Mouse (Mus musculus) neural tube, embryonic 13.5 days (tissue): ENCODE measurements around the gene Fubp1. TPM values are rescaled to one million over a fixed set of nuclear protein-coding genes. Genes with fewer than 3 reads are reported as not detected.
A peak's percentile ranks its signal among the peaks of the same experiment; 100 is the strongest.

Experiments
- ATAC-seq: fragments of 200-750 bp; cut with Nextera tagmentation; 2 replicates; pipeline ENCODE4 v1.8.0; 2017; ENCODE audit warnings: low read depth, mild to moderate bottlenecking, moderate TSS enrichment, moderate library complexity
- H3K27ac ChIP-seq: fragments of 300-500 bp; sonication (generic); replicated peaks from 2 replicates; pipeline ENCODE4 v1.5.1; 2015; ENCODE audit warnings: moderate library complexity, mild to moderate bottlenecking, inconsistent platforms
- H3K27me3 ChIP-seq: fragments of 300-500 bp; sonication (generic); 2 replicates; pipeline ENCODE4 v1.6.1; 2015; ENCODE audit warnings: mild to moderate bottlenecking, inconsistent platforms
- H3K36me3 ChIP-seq: fragments of 300-500 bp; sonication (generic); 2 replicates; pipeline ENCODE4 v1.6.1; 2015; ENCODE audit warnings: mild to moderate bottlenecking, inconsistent platforms
- H3K4me1 ChIP-seq: fragments of 300-500 bp; sonication (generic); replicated peaks from 2 replicates; pipeline ENCODE4 v1.6.1; 2015; ENCODE audit warnings: inconsistent platforms
- H3K4me2 ChIP-seq: fragments of 300-500 bp; sonication (generic); 2 replicates; pipeline ENCODE4 v1.6.1; 2015; ENCODE audit warnings: inconsistent platforms, mild to moderate bottlenecking, moderate library complexity
- H3K4me3 ChIP-seq: fragments of 300-500 bp; sonication (generic); 2 replicates; pipeline ENCODE4 v1.5.1; 2015; ENCODE audit warnings: mild to moderate bottlenecking, inconsistent platforms
- H3K9ac ChIP-seq: fragments of 300-500 bp; sonication (generic); 2 replicates; pipeline ENCODE4 v1.6.1; 2015; ENCODE audit warnings: moderate library complexity, mild to moderate bottlenecking, inconsistent platforms
- H3K9me3 ChIP-seq: fragments of 300-500 bp; sonication (generic); 2 replicates; pipeline ENCODE4 v1.6.1; 2016; ENCODE audit warnings: inconsistent platforms
- WGBS: fragments of 180-500 bp; shearing (Covaris S2); methylation state at CpG from one replicate; pipeline ENCODE4 v1.1.7; 2015; 5-methylcytosine and 5-hydroxymethylcytosine counted together
- polyA plus RNA-seq: library from polyadenylated mRNA; unstranded; fragments of >200 nt; fragmentation: Nextera tagmentation; extraction: Ambion mirVana; gene quantifications from 2 replicates; pipeline ENCODE4 v1.2.1, GENCODE M21; 2015

Fubp1 gene
- polyA plus RNA-seq: 267 and 280 TPM in 2 replicates

DNA sequence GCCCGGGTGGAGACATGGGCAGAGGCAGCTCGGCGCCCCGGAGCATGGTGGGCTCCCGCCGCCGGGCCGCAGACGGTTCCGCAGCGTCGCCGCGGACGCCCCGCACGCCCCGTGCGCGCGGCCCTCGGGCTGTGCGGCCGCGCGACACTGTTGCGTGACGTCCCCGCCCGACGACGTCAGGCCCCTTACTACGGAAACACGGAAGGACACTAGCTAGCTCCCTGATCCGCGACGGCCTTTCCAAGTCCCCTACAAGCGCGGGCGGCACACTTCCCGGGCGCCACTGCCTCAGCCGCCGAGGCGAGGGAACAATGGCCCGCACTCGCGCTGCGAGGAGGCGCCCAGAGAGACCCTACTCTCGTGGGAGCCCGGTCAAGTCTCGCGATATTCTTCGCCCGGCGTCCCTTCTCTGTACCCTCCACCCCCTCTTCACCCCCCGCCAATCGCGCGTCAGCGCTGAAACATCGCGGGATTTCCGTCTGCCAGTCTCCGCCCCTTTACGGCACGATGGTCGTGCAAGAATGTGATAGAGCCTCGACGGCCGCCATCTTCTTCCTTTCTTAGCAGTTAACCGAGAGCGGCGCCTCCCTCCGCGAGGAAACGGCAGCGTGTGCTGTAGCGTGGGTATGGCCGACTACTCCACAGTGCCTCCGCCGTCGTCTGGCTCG lies at the start of gene Fubp1, which contains the start of gene Dnajb4:
Gene Fubp1 (plus strand): TSS at position 456 of the 668 bp plus-strand sequence.
Gene Dnajb4 (minus strand): TSS at position 336 of the 668 bp plus-strand sequence.
- peak; percentile 97 for ATAC-seq
- Histone ChIP-seq H3K9ac (peak within 1 kb of the TSS; percentile 99), H3K4me3 (peak within 1 kb of the TSS; percentile 90), H3K36me3 (no peaks in the 10 kb centered on the region), H3K27ac (peak within 1 kb of the TSS; percentile 100), H3K4me1 (peaks cover 41% of the 10 kb centered on the region), H3K27me3 (no peaks in the 10 kb centered on the region), H3K9me3 (no peaks in the 10 kb centered on the region), H3K4me2 (peak within 1 kb of the TSS; percentile 96)
- WGBS: under 1% methylated on average over 85 of the region's 85 CpGs

DNA sequence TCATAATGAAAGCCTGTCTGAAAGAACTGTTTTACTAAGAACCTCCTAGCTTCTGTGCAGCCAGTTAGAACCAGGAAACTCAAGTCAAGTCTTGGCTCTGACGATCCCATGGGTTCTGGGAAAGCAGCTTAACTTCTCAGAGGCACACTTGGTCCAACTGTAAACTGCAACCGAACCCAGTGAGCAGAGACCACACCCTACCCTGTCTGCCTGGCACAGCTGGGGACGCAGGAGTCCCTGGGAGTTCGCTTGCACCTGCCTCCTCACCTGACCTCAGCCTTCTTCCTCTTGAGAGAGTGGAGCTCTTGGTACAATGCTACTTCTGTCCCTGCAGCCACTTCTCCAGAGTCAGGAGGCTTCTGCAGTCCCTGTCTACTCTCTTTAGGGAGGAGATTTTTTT lies 49.6 kb upstream of the Fubp1 start:
- peaks cover 7% of the 10 kb centered on the region for H3K4me1 ChIP-seq
- H3K36me3 ChIP-seq: no peaks in the 10 kb centered on the region
- no peak overlapping the region for H3K4me2 ChIP-seq
- no peak for ATAC-seq
- 59% methylated on average over 4 of the region's 4 CpGs for WGBS
- H3K27ac ChIP-seq: no peak overlapping the region
- peaks cover 6% of the 10 kb centered on the region for H3K27me3 ChIP-seq
- no peak overlapping the region for H3K9ac ChIP-seq
- H3K9me3 ChIP-seq: no peaks in the 10 kb centered on the region
- H3K4me3 ChIP-seq: no peak overlapping the region

GRCm38 (mm10) chr3:152163320-152163719 lies 46.9 kb upstream of the Fubp1 start:
- 92% methylated on average over 8 of the region's 8 CpGs for WGBS
- Histone ChIP-seq H3K27ac (no peak overlapping the region), H3K4me1 (peaks cover 25% of the 10 kb centered on the region), H3K9ac (no peak overlapping the region), H3K9me3 (no peaks in the 10 kb centered on the region), H3K4me3 (no peak overlapping the region), H3K27me3 (peaks cover 12% of the 10 kb centered on the region), H3K4me2 (no peak overlapping the region), H3K36me3 (no peaks in the 10 kb centered on the region)
- no peak for ATAC-seq

DNA sequence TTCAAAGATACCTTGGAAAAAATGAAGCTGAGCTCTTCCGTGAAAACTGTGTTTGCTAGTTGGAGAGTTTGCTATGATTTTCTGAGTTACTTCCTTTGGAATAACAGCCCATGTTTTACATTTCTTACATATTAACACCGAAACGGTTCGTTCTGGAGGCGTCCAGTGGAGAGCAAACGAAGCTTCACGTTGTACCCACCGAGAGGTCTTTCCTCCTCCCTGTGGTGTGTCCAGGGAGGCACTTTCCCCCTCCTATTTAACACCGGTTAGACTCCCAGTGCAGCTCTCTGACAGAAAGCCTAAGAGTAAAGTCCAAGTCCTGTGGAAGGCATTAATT lies 45.2 kb upstream of the Fubp1 start:
- WGBS: 36% methylated on average over 9 of the region's 9 CpGs
- Histone ChIP-seq H3K4me3 (peak overlapping the region; percentile 58), H3K4me1 (peaks cover 25% of the 10 kb centered on the region), H3K27me3 (peaks cover 12% of the 10 kb centered on the region), H3K9ac (peak overlapping the region; percentile 82), H3K36me3 (no peaks in the 10 kb centered on the region), H3K9me3 (no peaks in the 10 kb centered on the region), H3K27ac (no peak overlapping the region), H3K4me2 (peak overlapping the region; percentile 95)
- peak; percentile 7; the same call in 1 of the 2 replicates for ATAC-seq

GRCm38 (mm10) chr3:152165351-152166098 lies 44.7 kb upstream of the Fubp1 start:
- Histone ChIP-seq H3K4me3 (peak overlapping the region; percentile 58), H3K36me3 (no peaks in the 10 kb centered on the region), H3K9me3 (no peaks in the 10 kb centered on the region), H3K4me1 (peaks cover 25% of the 10 kb centered on the region), H3K4me2 (peak overlapping the region; percentile 95), H3K27ac (peak overlapping the region; percentile 61), H3K27me3 (peaks cover 12% of the 10 kb centered on the region), H3K9ac (peak overlapping the region; percentile 82)
- peak; percentile 76 for ATAC-seq
- 1% methylated on average over 53 of the region's 53 CpGs for WGBS

- Histone ChIP-seq H3K27ac (peak within 1 kb of the TSS; percentile 61), H3K27me3 (peaks cover 12% of the 10 kb centered on the region), H3K4me1 (peaks cover 25% of the 10 kb centered on the region), H3K4me2 (peak within 1 kb of the TSS; percentile 95), H3K9ac (peak within 1 kb of the TSS; percentile 82), H3K4me3 (peak within 1 kb of the TSS; percentile 58), H3K9me3 (no peaks in the 10 kb centered on the region), H3K36me3 (no peaks in the 10 kb centered on the region)
- WGBS: 6% methylated on average over 10 of the region's 10 CpGs
- peak; percentile 69 for ATAC-seq
Measured at GRCm38 (mm10) chr3:152166099-152166423, 44.2 kb upstream of the Fubp1 start, which contains the start of gene Gipc2. Gene Gipc2 (minus strand): TSS chr3:152166230.

DNA sequence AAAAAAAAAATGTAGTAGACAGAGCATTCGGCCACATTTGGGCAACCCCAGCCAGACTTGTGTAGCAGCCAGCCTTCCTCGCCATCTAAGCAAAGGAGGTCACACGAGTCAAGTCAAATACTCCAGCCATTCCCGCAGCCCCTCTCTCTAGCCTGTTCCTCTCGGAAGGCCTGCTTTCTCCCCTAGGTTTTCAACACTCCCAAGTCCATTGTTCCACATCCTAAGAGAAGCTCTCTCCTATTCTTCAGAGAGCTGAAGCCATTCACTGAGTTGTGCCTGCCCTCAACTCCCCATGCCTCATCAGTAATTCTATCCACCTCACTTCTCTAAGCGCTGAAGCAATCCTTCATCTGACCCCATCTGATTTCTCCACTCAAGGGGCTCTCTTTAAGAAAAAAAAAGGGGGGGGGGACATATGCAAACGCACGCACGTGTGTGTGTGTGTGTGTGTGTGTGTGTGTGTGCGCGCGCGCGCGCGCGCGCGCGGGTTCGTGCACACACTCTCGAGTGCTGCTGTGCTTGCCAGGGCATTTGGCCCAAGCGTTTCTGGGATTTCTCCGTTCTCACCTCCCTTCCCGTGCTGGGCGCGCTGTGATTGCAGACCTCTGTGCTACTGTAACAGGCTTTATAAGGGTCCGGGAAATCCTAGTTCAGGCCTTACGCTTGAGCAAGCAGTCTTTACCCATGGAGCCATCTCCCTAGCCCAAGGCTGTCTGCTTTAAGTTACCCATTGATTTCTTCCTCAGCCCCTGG lies 43.3 kb upstream of the Fubp1 start:
- Histone ChIP-seq H3K36me3 (no peaks in the 10 kb centered on the region), H3K27ac (peak overlapping the region; percentile 61), H3K27me3 (peaks cover 12% of the 10 kb centered on the region), H3K4me3 (peak overlapping the region; percentile 58), H3K9me3 (no peaks in the 10 kb centered on the region), H3K4me1 (peaks cover 25% of the 10 kb centered on the region), H3K9ac (peak overlapping the region; percentile 82), H3K4me2 (peak overlapping the region; percentile 95)
- 7% methylated on average over 29 of the region's 29 CpGs for WGBS
- ATAC-seq: peak; percentile 52

DNA sequence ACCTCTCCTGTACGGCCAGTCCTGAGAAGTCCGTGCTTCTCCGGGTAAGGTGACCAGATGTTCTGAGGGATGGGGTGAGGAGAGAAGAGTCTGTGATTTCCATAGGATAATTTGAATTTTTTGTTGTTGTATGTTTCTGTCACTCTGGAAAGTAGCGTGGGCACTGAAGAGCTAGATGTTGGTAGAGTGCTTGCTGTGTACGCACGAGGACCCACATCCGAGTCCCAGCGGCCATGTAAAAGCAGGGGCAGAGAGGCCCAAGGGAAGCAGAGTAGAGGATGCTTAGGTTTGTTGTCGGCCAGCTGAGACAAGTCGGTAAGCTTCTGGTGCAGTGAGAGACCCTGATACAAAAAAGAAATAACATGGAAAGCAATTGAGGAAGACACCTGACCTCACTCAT lies 42.2 kb upstream of the Fubp1 start:
- Histone ChIP-seq H3K4me1 (peaks cover 25% of the 10 kb centered on the region), H3K27me3 (peaks cover 12% of the 10 kb centered on the region), H3K4me2 (no peak overlapping the region), H3K9ac (no peak overlapping the region), H3K4me3 (no peak overlapping the region), H3K36me3 (no peaks in the 10 kb centered on the region), H3K9me3 (no peaks in the 10 kb centered on the region), H3K27ac (no peak overlapping the region)
- no peak for ATAC-seq
- WGBS: 90% methylated on average over 10 of the region's 10 CpGs

DNA sequence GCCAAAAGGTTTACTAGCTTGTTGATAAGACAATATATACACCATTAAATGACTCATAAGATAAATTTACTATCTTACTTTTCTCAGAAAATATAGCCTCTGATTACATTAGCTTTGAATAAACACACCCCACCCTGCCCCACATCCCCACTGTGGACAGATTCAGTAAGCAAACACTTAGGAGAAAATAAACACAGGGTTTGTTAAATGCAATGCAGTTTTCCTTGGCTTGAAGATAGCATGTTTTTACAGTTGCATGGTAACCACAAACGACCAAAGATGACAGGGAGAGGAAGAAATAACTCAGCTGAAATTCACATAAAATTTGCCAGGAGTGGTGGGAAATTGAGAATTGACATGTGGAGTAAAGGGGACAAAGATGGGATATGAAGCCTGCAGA lies 39.8 kb upstream of the Fubp1 start:
- Histone ChIP-seq H3K27ac (no peak overlapping the region), H3K9me3 (no peaks in the 10 kb centered on the region), H3K4me2 (no peak overlapping the region), H3K4me3 (no peak overlapping the region), H3K4me1 (peaks cover 20% of the 10 kb centered on the region), H3K36me3 (no peaks in the 10 kb centered on the region), H3K27me3 (peaks cover 8% of the 10 kb centered on the region), H3K9ac (no peak overlapping the region)
- no peak for ATAC-seq
- 53% methylated on average over 1 of the region's 1 CpGs for WGBS

GRCm38 (mm10) chr3:152171236-152171635 lies 39.0 kb upstream of the Fubp1 start:
- H3K9ac ChIP-seq: no peak overlapping the region
- peaks cover 12% of the 10 kb centered on the region for H3K4me1 ChIP-seq
- ATAC-seq: no peak
- no peak overlapping the region for H3K4me2 ChIP-seq
- H3K27ac ChIP-seq: no peak overlapping the region
- WGBS: 89% methylated on average over 2 of the region's 2 CpGs
- no peaks in the 10 kb centered on the region for H3K9me3 ChIP-seq
- no peaks in the 10 kb centered on the region for H3K27me3 ChIP-seq
- H3K36me3 ChIP-seq: no peaks in the 10 kb centered on the region
- H3K4me3 ChIP-seq: no peak overlapping the region

- Histone ChIP-seq H3K4me2 (no peak overlapping the region), H3K36me3 (no peaks in the 10 kb centered on the region), H3K9ac (no peak overlapping the region), H3K4me1 (peaks cover 8% of the 10 kb centered on the region), H3K4me3 (no peak overlapping the region), H3K9me3 (no peaks in the 10 kb centered on the region), H3K27me3 (no peaks in the 10 kb centered on the region), H3K27ac (no peak overlapping the region)
- ATAC-seq: no peak
- 74% methylated on average over 7 of the region's 7 CpGs for WGBS
Measured at GRCm38 (mm10) chr3:152171862-152172261, 38.4 kb upstream of the Fubp1 start.
